ENCODE assay signal across 7 mouse cellular contexts in genomic region chr16:52452477-52452831, GRCm38 (mm10). TPM values are rescaled to one million over a fixed set of nuclear protein-coding genes. Genes with fewer than 3 reads are reported as not detected.
DNase-seq lines count a peak whose midpoint lies in the region; ATAC-seq and TF ChIP-seq lines count a peak whose summit lies in the region.

No protein-coding gene starts in this region.

- H3K9me3 ChIP-seq in lung, embryonic 14.5 days (ENCODE audit: low read depth, low read length) = no peaks in the 10 kb centered on the region
- H3K9me3 ChIP-seq in embryonic facial prominence, embryonic 11.5 days (replicated peaks; ENCODE audit: control insufficient read depth, low read length) = no peaks in the 10 kb centered on the region
- H3K9me3 ChIP-seq in liver, postnatal 0 days (ENCODE audit: low read length) = no peaks in the 10 kb centered on the region
- H3K9me3 ChIP-seq in stomach, postnatal 0 days (ENCODE audit: control insufficient read depth, low read length) = no peaks in the 10 kb centered on the region

- peak overlapping the region; percentile 49 for H3K9ac ChIP-seq in lung, embryonic 14.5 days
- peak overlapping the region; percentile 49 for H3K9ac ChIP-seq in embryonic facial prominence, embryonic 11.5 days (replicated peaks; ENCODE audit: low read length)
- peak overlapping the region; percentile 68 for H3K9ac ChIP-seq in liver, postnatal 0 days (replicated peaks)
- H3K9ac ChIP-seq in stomach, postnatal 0 days (ENCODE audit: low read length) = peak overlapping the region; percentile 71

- no peaks in the 10 kb centered on the region for H3K36me3 ChIP-seq in lung, embryonic 14.5 days (ENCODE audit: insufficient read depth)
- H3K36me3 ChIP-seq in embryonic facial prominence, embryonic 11.5 days (replicated peaks; ENCODE audit: control insufficient read depth, insufficient read depth, low read depth, low read length) = no peaks in the 10 kb centered on the region
- H3K36me3 ChIP-seq in liver, postnatal 0 days (replicated peaks; ENCODE audit: insufficient read depth, low read length) = no peaks in the 10 kb centered on the region
- no peaks in the 10 kb centered on the region for H3K36me3 ChIP-seq in stomach, postnatal 0 days (ENCODE audit: control insufficient read depth, insufficient read depth, low read length)

- H3K4me1 ChIP-seq in lung, embryonic 14.5 days (ENCODE audit: insufficient read depth) = peaks cover 3% of the 10 kb centered on the region; the same call in 1 of the 2 replicates
- H3K4me1 ChIP-seq in embryonic facial prominence, embryonic 11.5 days (ENCODE audit: control insufficient read depth, insufficient read depth, low read length) = no peaks in the 10 kb centered on the region; the same call in 1 of the 2 replicates
- H3K4me1 ChIP-seq in liver, postnatal 0 days (ENCODE audit: insufficient read depth) = 0 out of 2 replicates have a peak, but pooled peaks cover 3% of the 10 kb centered on the region
- no peaks in the 10 kb centered on the region for H3K4me1 ChIP-seq in stomach, postnatal 0 days (replicated peaks; ENCODE audit: control insufficient read depth, insufficient read depth)

- H3K27me3 ChIP-seq in lung, embryonic 14.5 days (ENCODE audit: insufficient read depth, low read length) = no peaks in the 10 kb centered on the region
- H3K27me3 ChIP-seq in embryonic facial prominence, embryonic 11.5 days (ENCODE audit: control insufficient read depth, insufficient read depth, low read length) = peaks cover 3% of the 10 kb centered on the region; the same call in 1 of the 2 replicates
- peaks cover 6% of the 10 kb centered on the region; the same call in 1 of the 2 replicates for H3K27me3 ChIP-seq in liver, postnatal 0 days (ENCODE audit: insufficient read depth, low read length)
- no peaks in the 10 kb centered on the region for H3K27me3 ChIP-seq in stomach, postnatal 0 days (ENCODE audit: control insufficient read depth, insufficient read depth, low read length)

- peak; percentile 3 for ATAC-seq in lung, embryonic 14.5 days (ENCODE audit: insufficient read depth)
- ATAC-seq in embryonic facial prominence, embryonic 11.5 days (replicated peaks; ENCODE audit: insufficient number of reproducible peaks, low FRiP score, low TSS enrichment, low read depth) = peak; percentile 11
- ATAC-seq in liver, postnatal 0 days = no peak
- ATAC-seq in stomach, postnatal 0 days (ENCODE audit: low FRiP score, low TSS enrichment) = no peak

- peak overlapping the region; percentile 46; the same call in 1 of the 2 replicates for H3K27ac ChIP-seq in lung, embryonic 14.5 days (ENCODE audit: low read depth)
- H3K27ac ChIP-seq in embryonic facial prominence, embryonic 11.5 days (replicated peaks; ENCODE audit: low read depth, low read length) = no peak overlapping the region
- peak overlapping the region; percentile 83 for H3K27ac ChIP-seq in liver, postnatal 0 days (ENCODE audit: low read depth)
- H3K27ac ChIP-seq in stomach, postnatal 0 days (replicated peaks) = peak overlapping the region; percentile 74

- peak overlapping the region; percentile 64 for H3K4me3 ChIP-seq in lung, embryonic 14.5 days (ENCODE audit: low read depth, low read length)
- peak overlapping the region; percentile 53 for H3K4me3 ChIP-seq in embryonic facial prominence, embryonic 11.5 days (ENCODE audit: low read depth, low read length)
- H3K4me3 ChIP-seq in liver, postnatal 0 days (ENCODE audit: low read depth, low read length) = peak overlapping the region; percentile 67
- peak overlapping the region; percentile 72 for H3K4me3 ChIP-seq in stomach, postnatal 0 days (ENCODE audit: low read depth, low read length)

- no peak for TF ChIP-seq CTCF in lung, embryonic 14.5 days (IDR thresholded peaks at IDR 0.05; ENCODE audit: low read depth)
- TF ChIP-seq CTCF in liver, postnatal 0 days (IDR thresholded peaks at IDR 0.05; ENCODE audit: low read depth) = no peak
- no peak for TF ChIP-seq CTCF in stomach, postnatal 0 days (IDR thresholded peaks at IDR 0.05; ENCODE audit: low read depth)

- WGBS in lung, embryonic 14.5 days = 0% methylated on average over 26 of the region's 26 CpGs
- WGBS in embryonic facial prominence, embryonic 11.5 days = under 1% methylated on average over 25 of the region's 26 CpGs
- under 1% methylated on average over 26 of the region's 26 CpGs for WGBS in liver, postnatal 0 days (ENCODE audit: insufficient replicate concordance)
- under 1% methylated on average over 26 of the region's 26 CpGs for WGBS in stomach, postnatal 0 days

- TF ChIP-seq EP300 in liver, postnatal 0 days (IDR thresholded peaks at IDR 0.05; ENCODE audit: low read depth) = no peak
- TF ChIP-seq EP300 in stomach, postnatal 0 days (optimal IDR thresholded peaks at IDR 0.05) = no peak

- peak overlapping the region; percentile 84 for H3K4me2 ChIP-seq in lung, embryonic 14.5 days
- H3K4me2 ChIP-seq in embryonic facial prominence, embryonic 11.5 days (ENCODE audit: low read depth, low read length) = peak overlapping the region; percentile 67
- peak overlapping the region; percentile 86 for H3K4me2 ChIP-seq in liver, postnatal 0 days (ENCODE audit: low read depth, low read length)
- H3K4me2 ChIP-seq in stomach, postnatal 0 days (replicated peaks; ENCODE audit: low read depth) = peak overlapping the region; percentile 80

- DNase-seq in lung, embryonic 14.5 days = no peak
- DNase-seq in lung, postnatal 14 days = no peak
- DNase-seq in embryonic facial prominence, embryonic 11.5 days (ENCODE audit: low spot score) = no peak
- peak; percentile 16 for DNase-seq in heart, postnatal 4 days
- no peak for DNase-seq in liver, postnatal 0 days
- no peak for DNase-seq in stomach, postnatal 0 days (ENCODE audit: low spot score)
- no peak for DNase-seq in spleen, postnatal 10 days (ENCODE audit: low spot score in 2 of 2)

RNA-seq across cellular contexts. Expression of gene Alcam, which starts 1.4 kb away (rescaled TPM):
- polyA plus RNA-seq in lung, embryonic 14.5 days (2014; fragmentation: Nextera tagmentation; extraction: Ambion mirVana) = 46.9 and 52.0 TPM in 2 replicates
- polyA plus RNA-seq in embryonic facial prominence, embryonic 11.5 days (2014; fragmentation: Nextera tagmentation; extraction: Ambion mirVana) = 28.1 and 32.8 TPM in 2 replicates
- 10 to 100 TPM in 1 of 2 experiments, 1 to 10 TPM in 1; 9.2 to 10.1 TPM for total RNA-seq in heart, postnatal 4 days (2021)
- 7.1 and 8.1 TPM in 2 replicates for polyA plus RNA-seq in liver, postnatal 0 days (2015; fragmentation: Nextera tagmentation; extraction: Ambion mirVana)
- polyA plus RNA-seq in stomach, postnatal 0 days (2015; fragmentation: Nextera tagmentation; extraction: Ambion mirVana) = 19.7 and 20.4 TPM in 2 replicates

Comparison
In these comparisons a context has a peak if more than half of its experiments do, and no peak if none do; other contexts are left out.
1. ATAC-seq: peak in lung, embryonic 14.5 days (single experiment) and embryonic facial prominence, embryonic 11.5 days (single experiment); none in liver, postnatal 0 days (single experiment) and stomach, postnatal 0 days (single experiment).
2. Peak in every context shown above with its lines, with median percentiles within 50 percentile points of each other: H3K4me2 ChIP-seq, H3K4me3 ChIP-seq and H3K9ac ChIP-seq.